Mouse (Mus musculus) urinary bladder, adult 2 months (tissue): Measurements from ENCODE around the gene Dab1. TPM values are rescaled to one million over a fixed set of nuclear protein-coding genes. Genes with fewer than 3 reads are reported as not detected.

ENCODE experiments used
- DNase-seq: peaks from one replicate; pipeline ENCODE4 v3.0.0; 2022; ENCODE audit warnings: low spot score
- polyA plus RNA-seq: library from polyadenylated mRNA; depleted of rRNA; stranded (reverse); fragments of >200 nt; gene quantifications from 2 replicates; pipeline ENCODE4 v1.2.3, GENCODE M21; 2012

The Dab1 gene
- polyA plus RNA-seq, 1 experiment = 2.6 TPM

- no peak for DNase-seq
These were observed 638.6 kb downstream of the Dab1 start for GRCm38 (mm10) chr4:104257776-104258175.

- DNase-seq = no peak
These were observed 650.4 kb downstream of the Dab1 start for GRCm38 (mm10) chr4:104269422-104270172.

DNA sequence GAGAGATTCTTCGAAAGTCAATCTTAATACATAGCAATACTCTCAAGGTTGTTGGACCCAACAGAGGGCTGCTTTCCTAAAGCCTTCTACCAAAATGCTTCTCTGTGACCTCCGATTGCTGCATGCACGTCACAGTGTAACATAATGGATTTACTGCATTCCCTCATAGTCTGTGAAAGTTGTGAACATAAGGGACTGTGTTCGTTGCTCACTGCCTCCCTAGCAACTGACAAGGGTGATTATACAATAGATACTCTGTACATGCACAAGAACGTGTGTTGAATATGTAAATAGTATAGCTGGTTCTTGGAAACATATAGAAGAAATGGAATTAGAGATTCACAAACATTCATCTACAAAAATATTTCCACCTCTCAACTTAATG lies 651.0 kb downstream of the Dab1 start:
- no peak for DNase-seq

- no peak for DNase-seq
These were observed 656.1 kb downstream of the Dab1 start for GRCm38 (mm10) chr4:104275260-104275659.

GRCm38 (mm10) chr4:104276916-104277315 lies 657.8 kb downstream of the Dab1 start:
- DNase-seq = no peak

GRCm38 (mm10) chr4:104281518-104281917 lies 662.4 kb downstream of the Dab1 start:
- DNase-seq = no peak

DNA sequence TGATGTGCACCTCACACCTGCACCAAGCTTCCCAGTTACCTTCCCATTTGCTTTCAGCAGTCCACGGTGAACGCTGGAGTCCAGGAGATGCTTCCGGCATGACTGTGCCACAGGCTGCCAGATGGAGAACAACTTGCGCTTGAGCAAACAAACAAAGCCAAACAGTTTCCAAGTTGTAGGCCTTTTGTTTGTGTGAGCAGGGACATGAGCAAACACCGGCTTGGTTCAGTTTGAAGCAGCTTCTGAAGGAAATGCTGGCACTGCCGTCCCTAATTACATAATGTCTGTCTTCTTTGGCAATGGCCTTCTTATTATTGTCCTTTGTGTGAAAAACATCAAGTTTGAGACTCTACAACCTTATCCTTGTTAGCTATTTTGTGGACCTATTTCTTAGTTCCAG lies 664.7 kb downstream of the Dab1 start:
- no peak for DNase-seq

GRCm38 (mm10) chr4:104288401-104288800 lies 669.2 kb downstream of the Dab1 start:
- DNase-seq = no peak

- no peak for DNase-seq
These were observed 682.6 kb downstream of the Dab1 start for GRCm38 (mm10) chr4:104301764-104302163.

GRCm38 (mm10) chr4:104302996-104303652 lies 684.0 kb downstream of the Dab1 start:
- DNase-seq = no peak

DNA sequence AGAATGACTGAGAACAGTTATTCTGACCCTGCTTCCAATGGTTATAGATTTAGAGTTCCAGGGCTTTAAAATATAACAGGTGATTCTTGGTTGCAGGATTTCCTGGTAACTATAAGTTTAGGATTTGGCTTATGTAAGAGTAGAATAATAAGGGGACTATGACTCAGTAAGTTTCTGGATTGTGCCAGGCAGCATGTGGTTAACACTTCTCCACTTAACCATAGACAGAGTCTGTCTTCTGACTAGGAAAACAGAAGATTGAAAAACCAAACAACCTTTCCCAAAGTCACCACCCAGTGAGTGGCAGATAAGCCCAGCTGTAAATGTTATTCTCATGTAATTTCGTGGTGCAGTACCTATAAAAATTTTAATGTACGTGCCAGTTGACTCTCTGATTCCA lies 688.6 kb downstream of the Dab1 start:
- DNase-seq = no peak

- DNase-seq = no peak
These were observed 707.1 kb downstream of the Dab1 start for GRCm38 (mm10) chr4:104326221-104326620.

GRCm38 (mm10) chr4:104331896-104332295 lies 712.7 kb downstream of the Dab1 start:
- no peak for DNase-seq

- no peak for DNase-seq
These were observed 713.2 kb downstream of the Dab1 start for GRCm38 (mm10) chr4:104332399-104332798.

- DNase-seq = no peak
These were observed 718.1 kb downstream of the Dab1 start for GRCm38 (mm10) chr4:104337279-104337678.

GRCm38 (mm10) chr4:104338382-104338781 lies 719.2 kb downstream of the Dab1 start:
- DNase-seq = no peak

GRCm38 (mm10) chr4:104361345-104361744 lies 742.2 kb downstream of the Dab1 start:
- DNase-seq = no peak

- DNase-seq = no peak
These were observed 747.3 kb downstream of the Dab1 start for GRCm38 (mm10) chr4:104366491-104366890.

DNA sequence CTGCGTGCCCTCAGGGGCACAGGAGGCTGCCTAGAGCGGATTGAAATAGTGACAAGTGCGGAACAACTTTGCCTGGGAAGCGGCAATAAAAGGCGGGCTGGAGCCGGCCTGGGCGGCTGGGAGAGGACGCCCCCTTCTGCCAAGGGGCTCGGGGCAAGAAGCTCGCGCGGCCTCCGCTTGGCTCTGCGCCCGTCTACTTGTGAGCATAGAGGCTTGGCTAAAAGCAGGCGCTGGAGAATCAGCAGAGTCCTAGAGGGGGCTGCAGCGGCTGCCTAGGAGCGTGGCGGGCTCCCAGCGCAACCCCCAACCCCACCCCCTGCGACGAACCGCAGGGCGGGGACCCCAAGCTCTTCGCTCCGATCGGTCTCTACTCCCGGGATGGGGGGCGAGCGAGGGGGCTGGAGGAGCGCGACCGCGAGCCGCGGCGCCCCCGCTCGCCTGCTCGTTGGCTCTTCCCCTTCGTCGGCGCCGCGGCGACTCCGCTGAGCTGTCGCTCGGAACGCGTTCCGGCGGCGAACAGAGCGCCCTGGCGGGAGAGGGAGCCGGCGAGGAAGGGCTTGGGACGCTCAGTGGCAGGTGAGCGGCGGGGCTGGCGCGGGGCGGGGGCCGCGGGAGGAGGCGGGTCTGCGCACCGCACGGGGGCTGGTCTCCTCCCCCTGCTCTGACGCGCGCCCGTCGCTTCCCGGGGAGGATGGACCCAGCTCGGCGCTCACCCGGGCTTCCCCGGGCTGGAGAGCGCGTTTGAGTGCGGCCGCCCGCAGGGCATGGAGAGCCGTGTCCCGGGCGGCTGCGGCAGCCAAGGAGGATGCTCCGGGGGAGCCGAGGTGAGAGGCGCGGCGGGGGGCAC lies 748.0 kb downstream of the Dab1 start:
- peak; percentile 61 for DNase-seq

GRCm38 (mm10) chr4:104367741-104368411 lies 748.7 kb downstream of the Dab1 start:
- DNase-seq = peak; percentile 25

DNA sequence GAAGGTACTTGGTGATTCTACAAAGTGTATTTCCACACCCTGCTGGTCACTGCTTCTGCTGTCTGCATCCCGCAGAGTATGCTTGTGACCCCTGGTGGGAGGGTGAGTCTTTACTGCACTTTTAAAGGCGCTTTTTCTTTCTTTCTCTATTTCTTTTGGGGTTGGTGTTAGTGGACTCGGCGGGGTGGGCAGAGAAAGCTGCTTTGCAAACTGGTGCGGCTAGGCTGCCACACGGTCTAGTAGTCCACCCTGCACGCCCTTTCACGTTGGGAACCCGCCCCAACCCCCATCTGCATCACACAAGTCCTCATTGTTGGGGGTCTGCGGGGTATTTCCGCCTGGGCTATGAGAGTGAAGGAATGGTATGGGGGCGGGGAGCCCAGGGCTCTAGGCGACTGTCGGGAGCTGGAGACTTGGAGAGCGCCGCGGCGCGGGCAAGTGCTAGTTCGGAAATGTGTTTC lies 749.4 kb downstream of the Dab1 start:
- DNase-seq = peak; percentile 20

DNA sequence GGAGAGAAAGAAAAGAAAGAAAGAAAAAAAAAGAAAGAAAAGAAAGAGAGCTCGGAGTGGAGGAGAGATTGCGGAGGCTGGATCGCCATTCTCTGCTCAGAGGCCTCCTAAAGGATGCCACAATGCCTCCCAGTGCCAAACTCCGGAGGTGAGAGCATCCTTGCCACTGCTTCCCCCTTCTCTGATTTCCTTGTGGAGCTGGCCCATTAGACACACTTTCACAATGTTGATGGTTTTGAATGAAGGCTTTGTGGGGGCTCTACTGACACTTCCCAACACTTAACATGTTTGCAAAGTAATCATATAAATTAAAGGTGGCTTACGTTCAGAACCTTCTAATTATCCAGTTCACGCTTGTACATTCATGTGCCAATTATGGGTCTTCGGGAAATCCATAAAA lies 749.9 kb downstream of the Dab1 start:
- DNase-seq = no peak
